Mouse (Mus musculus): ENCODE data around the gene Wwp2. TPM values are rescaled to one million over a fixed set of nuclear protein-coding genes. Genes with fewer than 3 reads are reported as not detected.

Wwp2 gene
- polyA plus RNA-seq, 1 experiment = 44.0 TPM

- Histone ChIP-seq H3K4me3 (ENCODE audit: insufficient read depth, low read depth, low read length) (no peak overlapping the region), H3K36me3 (ENCODE audit: control insufficient read depth, insufficient read depth, low read length) (no peaks in the 10 kb centered on the region), H3K27me3 (replicated peaks; ENCODE audit: control insufficient read depth, insufficient read depth, low read length) (no peaks in the 10 kb centered on the region), H3K4me1 (ENCODE audit: control insufficient read depth, insufficient read depth, low read length) (peaks cover 3% of the 10 kb centered on the region; the same call in 1 of the 2 replicates), H3K27ac (ENCODE audit: insufficient read depth, low read depth, low read length) (no peak overlapping the region)
- DNase-seq = no peak
- TF ChIP-seq POLR2A (IDR thresholded peaks at IDR 0.05; ENCODE audit: low read depth, low read length) (no peak), CTCF (conservative IDR thresholded peaks at IDR 0.05; ENCODE audit: insufficient read depth, insufficient read length, low read depth, low read length) (no peak)
- WGBS = 42% methylated on average over 2 of the region's 2 CpGs
Observed at GRCm38 (mm10) chr8:107571046-107571445, 134.9 kb downstream of the Wwp2 start.

- Histone ChIP-seq H3K4me3 (ENCODE audit: insufficient read depth, low read depth, low read length) (no peak overlapping the region), H3K27ac (ENCODE audit: insufficient read depth, low read depth, low read length) (no peak overlapping the region), H3K27me3 (replicated peaks; ENCODE audit: control insufficient read depth, insufficient read depth, low read length) (no peaks in the 10 kb centered on the region), H3K36me3 (ENCODE audit: control insufficient read depth, insufficient read depth, low read length) (no peaks in the 10 kb centered on the region), H3K4me1 (ENCODE audit: control insufficient read depth, insufficient read depth, low read length) (peaks cover 4% of the 10 kb centered on the region; the same call in 1 of the 2 replicates)
- DNase-seq = peak; percentile 63
- WGBS = 36% methylated on average over 7 of the region's 7 CpGs
- TF ChIP-seq CTCF (conservative IDR thresholded peaks at IDR 0.05; ENCODE audit: insufficient read depth, insufficient read length, low read depth, low read length) (no peak), POLR2A (IDR thresholded peaks at IDR 0.05; ENCODE audit: low read depth, low read length) (no peak)
Observed at GRCm38 (mm10) chr8:107571486-107572135, 135.4 kb downstream of the Wwp2 start.

- Histone ChIP-seq H3K27ac (ENCODE audit: insufficient read depth, low read depth, low read length) (no peak overlapping the region), H3K27me3 (replicated peaks; ENCODE audit: control insufficient read depth, insufficient read depth, low read length) (no peaks in the 10 kb centered on the region), H3K4me1 (ENCODE audit: control insufficient read depth, insufficient read depth, low read length) (peaks cover 5% of the 10 kb centered on the region; the same call in 1 of the 2 replicates), H3K36me3 (ENCODE audit: control insufficient read depth, insufficient read depth, low read length) (no peaks in the 10 kb centered on the region), H3K4me3 (ENCODE audit: insufficient read depth, low read depth, low read length) (no peak overlapping the region)
- TF ChIP-seq POLR2A (IDR thresholded peaks at IDR 0.05; ENCODE audit: low read depth, low read length) (no peak), CTCF (conservative IDR thresholded peaks at IDR 0.05; ENCODE audit: insufficient read depth, insufficient read length, low read depth, low read length) (peak; percentile 82)
- 65% methylated on average over 4 of the region's 4 CpGs for WGBS
- peak; percentile 72 for DNase-seq
Observed at GRCm38 (mm10) chr8:107572497-107572896, 136.3 kb downstream of the Wwp2 start.

DNA sequence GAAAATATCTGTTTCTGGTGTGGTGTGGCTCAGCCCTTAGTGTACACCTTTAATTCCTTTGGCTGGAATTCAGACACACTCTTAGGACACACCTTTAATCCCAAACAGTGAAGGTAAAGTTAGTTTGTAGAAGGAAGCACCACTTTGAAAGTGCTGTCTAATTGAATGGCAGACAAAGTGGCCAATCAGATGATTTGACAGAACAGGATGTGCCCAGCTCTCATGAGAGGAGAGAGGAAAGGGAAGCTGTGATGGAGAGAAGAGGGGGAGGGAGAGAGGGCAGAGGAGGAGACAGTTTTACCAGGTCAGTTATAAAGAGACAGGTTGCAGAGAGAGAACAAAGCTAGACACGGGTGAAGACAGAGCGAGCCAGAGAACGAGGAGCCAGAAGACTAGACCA, 138.6 kb downstream of the Wwp2 start:
- 84% methylated on average over 3 of the region's 3 CpGs for WGBS
- no peaks in the 10 kb centered on the region for H3K27me3 ChIP-seq (replicated peaks; ENCODE audit: control insufficient read depth, insufficient read depth, low read length)
- H3K4me3 ChIP-seq (ENCODE audit: insufficient read depth, low read depth, low read length) = no peak overlapping the region
- DNase-seq = peak; percentile 67
- no peak for TF ChIP-seq CTCF (conservative IDR thresholded peaks at IDR 0.05; ENCODE audit: insufficient read depth, insufficient read length, low read depth, low read length)
- no peak for TF ChIP-seq POLR2A (IDR thresholded peaks at IDR 0.05; ENCODE audit: low read depth, low read length)
- H3K4me1 ChIP-seq (ENCODE audit: control insufficient read depth, insufficient read depth, low read length) = peaks cover 5% of the 10 kb centered on the region; the same call in 1 of the 2 replicates
- no peak overlapping the region for H3K27ac ChIP-seq (ENCODE audit: insufficient read depth, low read depth, low read length)
- H3K36me3 ChIP-seq (ENCODE audit: control insufficient read depth, insufficient read depth, low read length) = no peaks in the 10 kb centered on the region; the same call in 1 of the 2 replicates

GRCm38 (mm10) chr8:107576702-107577101, 140.5 kb downstream of the Wwp2 start:
- H3K4me3 ChIP-seq (ENCODE audit: insufficient read depth, low read depth, low read length) = no peak overlapping the region
- DNase-seq = peak; percentile 84
- no peak overlapping the region for H3K27ac ChIP-seq (ENCODE audit: insufficient read depth, low read depth, low read length)
- TF ChIP-seq POLR2A (IDR thresholded peaks at IDR 0.05; ENCODE audit: low read depth, low read length) (no peak), CTCF (conservative IDR thresholded peaks at IDR 0.05; ENCODE audit: insufficient read depth, insufficient read length, low read depth, low read length) (peak; percentile 70)
- no peaks in the 10 kb centered on the region for H3K27me3 ChIP-seq (replicated peaks; ENCODE audit: control insufficient read depth, insufficient read depth, low read length)
- WGBS = 10% methylated on average over 10 of the region's 10 CpGs
- H3K36me3 ChIP-seq (ENCODE audit: control insufficient read depth, insufficient read depth, low read length) = no peaks in the 10 kb centered on the region; the same call in 1 of the 2 replicates
- peaks cover 2% of the 10 kb centered on the region; the same call in 1 of the 2 replicates for H3K4me1 ChIP-seq (ENCODE audit: control insufficient read depth, insufficient read depth, low read length)

DNA sequence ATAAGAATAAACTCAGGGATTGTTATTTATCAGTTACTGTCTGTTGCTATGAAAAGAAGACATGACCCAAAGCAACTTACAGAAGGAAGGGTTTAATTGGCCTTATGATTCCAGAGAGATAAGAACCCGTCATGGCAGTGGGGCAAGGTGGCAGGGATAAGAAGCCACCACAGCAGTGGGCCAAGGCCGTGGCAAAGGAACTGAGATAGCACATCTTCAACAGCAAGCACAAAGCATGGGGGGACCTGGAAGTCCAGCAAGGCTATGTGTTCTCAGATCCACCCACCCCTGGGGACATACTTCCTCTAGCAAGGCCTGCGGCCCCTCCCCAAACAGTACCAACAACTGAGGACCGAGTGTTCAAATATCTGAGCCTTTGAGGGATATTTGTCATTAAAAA, 141.5 kb downstream of the Wwp2 start:
- no peak for DNase-seq
- no peak for TF ChIP-seq POLR2A (IDR thresholded peaks at IDR 0.05; ENCODE audit: low read depth, low read length)
- TF ChIP-seq CTCF (conservative IDR thresholded peaks at IDR 0.05; ENCODE audit: insufficient read depth, insufficient read length, low read depth, low read length) = no peak
- peaks cover 4% of the 10 kb centered on the region for H3K36me3 ChIP-seq (ENCODE audit: control insufficient read depth, insufficient read depth, low read length)

DNA sequence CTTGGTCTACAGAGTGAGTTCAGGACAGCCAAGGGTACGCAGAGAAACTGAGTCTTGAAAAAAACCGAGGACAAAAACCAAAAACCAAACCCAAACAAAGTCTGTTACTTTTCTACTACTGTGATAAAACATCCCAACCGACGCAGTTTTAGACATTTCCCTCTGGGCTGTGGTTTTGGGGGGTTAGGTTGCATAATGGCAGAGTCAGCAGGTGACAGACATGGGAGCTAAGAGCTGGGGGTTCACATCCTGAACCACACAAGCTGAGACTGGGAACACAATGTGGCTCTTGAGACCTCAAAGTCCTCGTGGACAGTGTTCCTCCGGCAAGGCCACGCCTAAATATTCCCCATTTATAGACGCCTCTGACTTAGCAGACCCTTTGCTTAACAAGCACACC, 142.0 kb downstream of the Wwp2 start:
- Histone ChIP-seq H3K27me3 (replicated peaks; ENCODE audit: control insufficient read depth, insufficient read depth, low read length) (no peaks in the 10 kb centered on the region), H3K36me3 (ENCODE audit: control insufficient read depth, insufficient read depth, low read length) (peaks cover 4% of the 10 kb centered on the region), H3K27ac (ENCODE audit: insufficient read depth, low read depth, low read length) (no peak overlapping the region), H3K4me3 (ENCODE audit: insufficient read depth, low read depth, low read length) (no peak overlapping the region), H3K4me1 (ENCODE audit: control insufficient read depth, insufficient read depth, low read length) (peaks cover 2% of the 10 kb centered on the region; the same call in 1 of the 2 replicates)
- no peak for DNase-seq
- no peak for TF ChIP-seq POLR2A (IDR thresholded peaks at IDR 0.05; ENCODE audit: low read depth, low read length)
- no peak for TF ChIP-seq CTCF (conservative IDR thresholded peaks at IDR 0.05; ENCODE audit: insufficient read depth, insufficient read length, low read depth, low read length)
- 83% methylated on average over 8 of the region's 8 CpGs for WGBS

More for the DNA sequence above, 141.5 kb downstream of the Wwp2 start:
- Histone ChIP-seq H3K4me3 (ENCODE audit: insufficient read depth, low read depth, low read length) (no peak overlapping the region), H3K4me1 (ENCODE audit: control insufficient read depth, insufficient read depth, low read length) (peaks cover 2% of the 10 kb centered on the region; the same call in 1 of the 2 replicates), H3K27me3 (replicated peaks; ENCODE audit: control insufficient read depth, insufficient read depth, low read length) (no peaks in the 10 kb centered on the region), H3K27ac (ENCODE audit: insufficient read depth, low read depth, low read length) (no peak overlapping the region)
- WGBS = 86% methylated on average over 4 of the region's 4 CpGs

Data from kidney, adult 2 months (tissue).